Mouse (Mus musculus) E14TG2a.4 (cell line): ENCODE data around the gene Col27a1.

ENCODE experiments used
- CTCF ChIP-seq: conservative IDR thresholded peaks from 2 replicates; pipeline ENCODE4 v1.5.1; 2014; ENCODE audit warnings: low read length
- NANOG ChIP-seq: IDR thresholded peaks from 2 replicates; pipeline ENCODE4 v1.6.1; 2014; ENCODE audit warnings: borderline replicate concordance, low read length, mixed read lengths
- POU5F1 ChIP-seq: IDR thresholded peaks from 2 replicates; pipeline ENCODE4 v1.6.1; 2014; ENCODE audit warnings: low read length, borderline replicate concordance

- TF ChIP-seq CTCF (no peak), POU5F1 (no peak), NANOG (no peak)
Observed at GRCm38 (mm10) chr4:63323275-63323815, 109.5 kb downstream of the Col27a1 start.
